Mouse (Mus musculus) C2C12 (cell line): ENCODE results near the gene Ogfod3. TPM values are rescaled to one million over a fixed set of nuclear protein-coding genes. Genes with fewer than 3 reads are reported as not detected.

ENCODE experiments used
- H3K27me3 ChIP-seq: one replicate; pipeline ENCODE4 v1.6.1; 2011; ENCODE audit not compliant: control insufficient read depth, insufficient read depth, insufficient read length
- H3K36me3 ChIP-seq: one replicate; pipeline ENCODE4 v1.6.1; 2011; ENCODE audit not compliant: control insufficient read depth, insufficient read depth
- H3K4me3 ChIP-seq: one replicate; pipeline ENCODE4 v1.5.1; 2011; ENCODE audit warnings: mild to moderate bottlenecking, control low read depth; ENCODE audit not compliant: poor library complexity, insufficient read depth, severe bottlenecking
- H3K79me2 ChIP-seq: one replicate; pipeline ENCODE4 v1.6.1; 2011; ENCODE audit not compliant: control insufficient read depth, insufficient read depth
- H3K79me3 ChIP-seq: one replicate; pipeline ENCODE4 v1.6.1; 2011; ENCODE audit warnings: low read depth, control low read depth
- H3ac ChIP-seq: one replicate; pipeline ENCODE3; 2011; ENCODE audit warnings: low read depth; ENCODE audit not compliant: control insufficient read depth, insufficient read length
- CEBPB ChIP-seq: IDR thresholded peaks from one replicate; pipeline ENCODE4 v1.6.1; 2011; ENCODE audit warnings: low read depth, mild to moderate bottlenecking, control low read depth, moderate library complexity
- CTCF ChIP-seq: IDR thresholded peaks from one replicate; pipeline ENCODE4 v1.5.1; 2011; ENCODE audit not compliant: control insufficient read depth, insufficient read depth, insufficient read length
- FOSL1 ChIP-seq: IDR thresholded peaks from one replicate; pipeline ENCODE4 v1.8.0; 2011; ENCODE audit warnings: mild to moderate bottlenecking, low read length; ENCODE audit not compliant: poor library complexity, insufficient read depth, severe bottlenecking
- MAX ChIP-seq: IDR thresholded peaks from one replicate; pipeline ENCODE4 v1.6.1; 2011; ENCODE audit warnings: mild to moderate bottlenecking, control low read depth
- MYOD1 ChIP-seq: IDR thresholded peaks from one replicate; pipeline ENCODE4 v1.6.1; 2011; ENCODE audit warnings: low read depth; ENCODE audit not compliant: control insufficient read depth, insufficient read length
- MYOG ChIP-seq: IDR thresholded peaks from one replicate; pipeline ENCODE4 v1.6.1; 2011; ENCODE audit not compliant: control insufficient read depth, insufficient read length; ENCODE audit errors: extremely low read depth
- USF1 ChIP-seq: IDR thresholded peaks from one replicate; pipeline ENCODE4 v1.6.1; 2011; ENCODE audit warnings: low read depth, mild to moderate bottlenecking, control low read depth, moderate library complexity
- polyA plus RNA-seq: library from polyadenylated mRNA; unstranded; fragments of >200 nt; fragmentation: generic; extraction: Trizol; gene quantifications from one replicate; pipeline ENCODE4 v1.2.1, GENCODE M21; 2012; ENCODE audit warnings: missing spikeins

Gene Ogfod3
- polyA plus RNA-seq, 1 experiment, result 10.8 TPM

DNA sequence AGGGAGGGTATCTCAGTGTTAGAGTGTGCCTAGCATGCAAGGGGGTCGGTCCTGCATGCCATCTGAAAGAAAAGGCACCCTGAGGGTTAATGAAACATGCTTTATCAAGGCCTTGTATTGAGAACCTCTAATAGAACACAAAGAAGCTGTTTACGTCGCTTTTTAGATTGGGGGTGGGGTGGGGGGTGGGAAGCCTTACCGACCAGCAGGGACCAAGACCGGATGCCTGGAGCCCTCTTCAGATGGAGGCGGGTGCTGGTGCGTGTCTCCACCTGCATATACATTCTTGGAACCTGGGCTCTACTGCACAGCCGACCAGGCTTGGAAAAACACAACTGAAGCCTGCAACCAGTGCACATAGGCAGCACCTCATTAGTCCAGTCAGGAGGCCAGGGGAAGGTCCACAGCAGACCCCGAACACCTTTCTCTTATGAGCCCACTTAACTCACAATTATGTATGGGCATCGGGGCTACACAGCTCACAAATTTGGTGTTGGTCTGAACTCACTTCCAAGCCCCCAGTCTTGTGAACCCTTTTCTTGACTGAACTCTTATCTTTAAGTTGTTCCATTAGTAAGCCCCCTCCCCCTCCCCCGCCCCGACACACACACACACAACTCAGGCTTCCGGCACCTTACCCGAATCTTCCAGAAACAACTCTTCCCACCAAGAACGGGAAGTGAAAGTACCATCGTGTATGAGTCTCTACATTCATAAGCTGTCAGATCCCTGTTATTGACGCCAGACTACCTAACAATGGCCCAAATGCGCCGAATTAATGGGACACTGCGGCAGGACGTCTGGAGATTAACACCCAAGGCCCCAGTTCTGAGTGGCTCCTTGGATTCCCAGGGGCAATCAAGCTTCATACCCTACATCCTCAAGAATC is 23.9 kb upstream of the Ogfod3 start:
- no peaks in the 10 kb centered on the region for H3K27me3 ChIP-seq
- H3K36me3 ChIP-seq, result peaks cover 39% of the 10 kb centered on the region
- H3K4me3 ChIP-seq, result peak overlapping the region; percentile 63
- peaks cover 6% of the 10 kb centered on the region for H3K79me3 ChIP-seq
- peaks cover 20% of the 10 kb centered on the region for H3K79me2 ChIP-seq
- TF ChIP-seq USF1 (no peak), MYOG (no peak), FOSL1 (no peak), CEBPB (no peak), MYOD1 (no peak), MAX (no peak), CTCF (no peak)
- H3ac ChIP-seq, result peak overlapping the region; percentile 77

DNA sequence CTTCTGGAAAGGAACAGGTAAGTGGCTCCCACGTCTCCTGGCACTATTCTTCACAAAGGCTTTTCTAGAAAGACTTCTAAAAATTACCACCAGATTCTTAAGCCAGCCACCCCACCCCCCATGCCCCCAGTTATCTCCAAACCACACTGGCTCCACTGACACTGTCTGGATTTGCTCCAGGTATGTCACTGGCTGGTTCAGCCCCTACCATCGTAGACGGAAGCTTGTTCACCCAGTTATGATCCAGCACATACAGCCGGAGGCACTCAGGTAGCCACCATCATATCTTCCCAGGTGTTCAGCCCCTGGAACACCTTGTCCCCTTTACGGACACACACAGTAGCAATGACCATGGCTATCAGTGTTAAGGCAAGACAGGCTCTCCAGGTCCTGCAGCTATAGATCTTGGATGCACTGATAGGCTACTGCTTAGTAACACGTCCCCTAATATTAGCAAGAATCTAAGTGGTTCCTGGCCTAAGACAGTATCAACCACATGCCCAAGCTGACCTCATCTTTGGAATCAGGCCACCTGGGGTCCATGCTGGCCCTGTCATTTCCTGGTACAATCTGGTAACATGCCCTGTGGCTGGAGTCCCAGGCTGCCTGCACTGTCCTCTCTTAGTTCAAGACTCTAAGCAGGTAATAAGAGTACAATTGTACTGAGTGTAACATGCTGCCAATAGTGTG is 17.0 kb upstream of the Ogfod3 start:
- Histone ChIP-seq H3K36me3 (peaks cover 52% of the 10 kb centered on the region), H3K27me3 (no peaks in the 10 kb centered on the region)

DNA sequence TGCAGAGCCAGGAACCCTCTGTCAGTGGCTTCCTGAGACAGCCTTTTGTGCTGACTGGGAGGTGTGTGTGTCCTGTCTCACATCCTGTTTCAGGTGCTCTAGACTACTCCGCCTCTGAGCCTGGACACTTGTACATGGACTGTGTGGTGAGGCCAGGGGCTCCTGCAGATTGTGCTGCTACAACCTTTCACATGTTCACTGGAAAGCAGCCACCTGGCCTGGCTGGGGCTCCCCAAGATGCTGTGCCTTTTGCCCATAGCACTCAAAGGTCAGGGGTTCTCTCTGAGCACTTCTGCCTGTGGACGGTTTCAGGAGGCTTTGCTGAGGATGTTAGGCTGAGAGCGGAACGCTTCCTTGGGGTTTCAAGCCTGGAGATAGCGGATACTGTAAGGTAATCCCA is 16.3 kb upstream of the Ogfod3 start:
- no peak for TF ChIP-seq MYOG
- no peak overlapping the region for H3ac ChIP-seq
- no peak overlapping the region for H3K4me3 ChIP-seq
- H3K27me3 ChIP-seq, result no peaks in the 10 kb centered on the region
- no peaks in the 10 kb centered on the region for H3K79me3 ChIP-seq
- peaks cover 46% of the 10 kb centered on the region for H3K36me3 ChIP-seq
- no peaks in the 10 kb centered on the region for H3K79me2 ChIP-seq

More for the DNA sequence above, 17.0 kb upstream of the Ogfod3 start:
- Histone ChIP-seq H3ac (no peak overlapping the region), H3K79me2 (no peaks in the 10 kb centered on the region), H3K79me3 (no peaks in the 10 kb centered on the region), H3K4me3 (no peak overlapping the region)
- TF ChIP-seq FOSL1 (no peak), MYOG (no peak), CEBPB (no peak), USF1 (no peak), MYOD1 (no peak), MAX (no peak), CTCF (no peak)

DNA sequence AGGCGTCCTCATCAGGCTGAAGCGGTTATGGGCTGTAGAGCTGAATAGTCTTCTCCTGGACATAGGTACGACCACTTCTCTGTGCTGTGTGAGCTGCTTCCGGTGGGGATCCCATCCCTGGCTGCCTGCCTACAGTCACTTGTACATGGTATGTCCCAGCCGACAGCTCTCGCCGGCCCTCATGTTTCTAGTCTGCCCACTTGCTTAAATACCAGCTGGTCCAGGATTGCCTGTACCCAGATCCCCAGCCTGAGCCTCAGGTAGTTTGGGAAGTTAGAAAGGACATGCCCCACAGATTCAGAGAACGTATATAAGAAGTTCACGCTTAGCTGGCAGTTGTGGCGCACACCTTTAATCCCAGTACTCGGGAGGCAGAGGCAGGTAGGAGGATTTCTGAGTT is 15.3 kb upstream of the Ogfod3 start:
- Histone ChIP-seq H3ac (no peak overlapping the region), H3K4me3 (no peak overlapping the region), H3K79me3 (no peaks in the 10 kb centered on the region), H3K79me2 (no peaks in the 10 kb centered on the region), H3K27me3 (no peaks in the 10 kb centered on the region), H3K36me3 (peaks cover 36% of the 10 kb centered on the region)
- no peak for TF ChIP-seq USF1
- TF ChIP-seq CTCF, result no peak
- TF ChIP-seq CEBPB, result no peak

DNA sequence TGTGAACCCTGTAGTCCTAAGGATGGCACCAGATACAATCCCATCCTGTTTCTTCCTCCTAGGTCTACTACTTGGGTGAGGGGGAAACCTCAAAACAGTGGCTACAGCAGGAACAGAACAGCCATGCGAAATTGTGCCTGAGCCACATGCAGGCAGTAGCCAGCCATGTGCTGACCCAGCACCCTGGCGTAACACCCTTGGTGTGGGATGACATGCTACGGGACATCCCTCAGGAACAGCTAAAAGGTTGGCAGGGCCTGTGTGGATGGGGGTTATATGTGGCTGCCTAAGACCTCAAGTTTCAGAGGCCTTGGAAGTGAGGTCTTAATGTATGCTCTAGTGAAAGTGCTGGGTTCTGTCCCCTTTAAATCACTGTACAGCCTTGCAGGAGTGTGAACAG is 12.3 kb upstream of the Ogfod3 start:
- no peaks in the 10 kb centered on the region for H3K79me3 ChIP-seq
- no peaks in the 10 kb centered on the region for H3K27me3 ChIP-seq
- H3K79me2 ChIP-seq, result no peaks in the 10 kb centered on the region
- H3K36me3 ChIP-seq, result peaks cover 7% of the 10 kb centered on the region
- H3K4me3 ChIP-seq, result no peak overlapping the region
- H3ac ChIP-seq, result no peak overlapping the region
- TF ChIP-seq MYOG (no peak), MAX (no peak), CEBPB (no peak), CTCF (no peak), USF1 (no peak), MYOD1 (no peak), FOSL1 (no peak)

DNA sequence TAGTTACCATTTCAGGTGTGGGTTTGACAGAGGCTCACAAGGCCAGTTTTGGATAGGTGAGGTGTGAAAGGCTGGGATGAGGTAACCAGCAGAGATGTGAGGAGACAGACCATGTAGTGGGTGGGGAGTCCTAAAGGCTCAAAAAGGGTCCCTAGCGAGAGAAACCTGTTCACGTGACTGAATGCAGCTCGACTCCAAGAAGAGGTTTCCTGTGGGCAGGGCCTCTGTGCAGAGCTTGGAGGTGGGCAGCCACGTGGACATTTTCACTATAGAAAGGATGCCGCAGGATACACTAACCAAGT is 701 bp downstream of the Ogfod3 start:
- TF ChIP-seq MAX (peak; percentile 34), FOSL1 (no peak), USF1 (peak; percentile 88), CTCF (no peak), MYOG (no peak), MYOD1 (no peak), CEBPB (no peak)

More for the DNA sequence above, 701 bp downstream of the Ogfod3 start:
- H3K36me3 ChIP-seq, result peaks cover 7% of the 10 kb centered on the region
- no peaks in the 10 kb centered on the region for H3K27me3 ChIP-seq
- no peak overlapping the region for H3ac ChIP-seq
- no peaks in the 10 kb centered on the region for H3K79me2 ChIP-seq
- H3K4me3 ChIP-seq, result peak overlapping the region; percentile 68
- no peaks in the 10 kb centered on the region for H3K79me3 ChIP-seq
